Mouse (Mus musculus): Measurements from ENCODE around the gene Hsf5.

Gene Hsf5

DNA sequence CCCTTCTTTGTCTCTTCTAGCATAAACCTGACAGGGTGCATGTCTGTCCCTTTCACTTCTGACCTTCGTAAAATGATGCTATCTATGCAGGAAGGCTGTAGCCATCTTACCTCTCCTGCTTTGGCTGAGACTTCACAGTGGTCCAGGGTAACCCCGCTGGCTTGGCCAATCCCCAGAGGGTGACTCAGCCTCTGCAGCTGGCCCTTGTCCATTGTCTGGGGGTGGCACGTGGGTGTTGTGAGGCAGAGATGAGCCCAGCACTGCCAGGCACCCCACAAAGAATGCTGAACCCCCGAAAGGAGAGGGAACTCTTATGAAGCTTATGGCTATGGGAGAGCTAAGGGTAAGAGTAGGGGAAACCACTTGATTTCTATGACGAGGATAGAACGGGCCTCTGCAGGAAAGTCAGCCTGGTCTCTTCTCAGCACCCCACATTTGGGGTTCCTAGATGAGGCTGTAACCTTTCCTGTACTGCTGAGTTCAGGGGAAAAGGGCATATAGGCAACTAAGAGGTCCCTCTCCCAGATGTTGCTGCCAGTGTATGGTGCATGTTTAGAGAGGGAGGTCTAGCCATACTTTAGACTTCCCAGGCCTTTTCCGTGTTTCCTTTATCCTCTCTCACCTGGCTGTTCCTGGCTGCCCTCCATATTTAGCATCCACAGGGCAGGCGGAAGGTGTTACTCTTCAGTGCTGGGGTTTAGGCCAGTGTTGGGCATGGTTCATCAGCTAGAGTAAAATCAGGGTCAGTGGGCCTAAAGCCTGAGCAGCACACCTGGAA, 34.8 kb upstream of the Hsf5 start:
- no peaks in the 10 kb centered on the region for H3K27me3 ChIP-seq (ENCODE audit: control insufficient read depth, insufficient read depth, low read length, poor library complexity, severe bottlenecking)
- no peaks in the 10 kb centered on the region for H3K36me3 ChIP-seq (ENCODE audit: control insufficient read depth, insufficient read depth, low read length, poor library complexity, severe bottlenecking)
- DNase-seq (ENCODE audit: low read depth, low spot score), result no peak

DNA sequence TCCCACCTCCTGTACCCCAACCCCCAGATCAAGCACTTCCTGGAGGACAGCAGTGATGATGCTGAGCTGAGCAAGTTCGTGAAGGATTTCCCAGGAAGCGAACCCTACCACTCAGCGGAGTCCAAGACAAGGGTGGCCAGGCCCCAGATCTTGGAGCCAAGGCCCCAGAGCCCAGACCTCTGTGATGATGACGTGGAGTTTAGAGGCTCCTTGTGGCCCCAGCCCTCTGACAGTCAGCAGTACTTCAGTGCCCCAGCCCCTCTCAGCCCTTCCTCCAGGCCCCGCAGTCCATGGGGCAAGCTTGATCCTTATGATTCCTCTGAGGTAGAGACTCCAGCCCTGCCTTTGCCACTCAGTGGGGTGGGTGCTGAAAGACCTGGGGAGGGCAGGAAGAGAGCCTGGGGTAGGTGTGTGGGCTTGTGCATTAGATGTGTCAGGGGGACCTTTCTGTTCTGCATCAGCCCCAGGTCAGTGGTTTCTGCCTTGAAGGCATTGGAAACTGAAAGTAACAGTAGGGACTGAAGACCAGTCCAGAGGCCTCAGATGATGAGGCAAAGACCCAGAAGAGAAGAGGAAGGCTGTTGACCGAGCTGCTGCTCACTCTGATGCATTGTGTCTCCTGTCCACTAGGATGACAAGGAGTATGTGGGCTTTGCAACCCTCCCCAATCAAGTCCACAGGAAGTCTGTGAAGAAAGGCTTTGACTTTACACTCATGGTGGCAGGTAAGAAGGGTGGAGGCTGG, 33.5 kb upstream of the Hsf5 start:
- H3K27me3 ChIP-seq (ENCODE audit: control insufficient read depth, insufficient read depth, low read length, poor library complexity, severe bottlenecking), result no peaks in the 10 kb centered on the region

DNA sequence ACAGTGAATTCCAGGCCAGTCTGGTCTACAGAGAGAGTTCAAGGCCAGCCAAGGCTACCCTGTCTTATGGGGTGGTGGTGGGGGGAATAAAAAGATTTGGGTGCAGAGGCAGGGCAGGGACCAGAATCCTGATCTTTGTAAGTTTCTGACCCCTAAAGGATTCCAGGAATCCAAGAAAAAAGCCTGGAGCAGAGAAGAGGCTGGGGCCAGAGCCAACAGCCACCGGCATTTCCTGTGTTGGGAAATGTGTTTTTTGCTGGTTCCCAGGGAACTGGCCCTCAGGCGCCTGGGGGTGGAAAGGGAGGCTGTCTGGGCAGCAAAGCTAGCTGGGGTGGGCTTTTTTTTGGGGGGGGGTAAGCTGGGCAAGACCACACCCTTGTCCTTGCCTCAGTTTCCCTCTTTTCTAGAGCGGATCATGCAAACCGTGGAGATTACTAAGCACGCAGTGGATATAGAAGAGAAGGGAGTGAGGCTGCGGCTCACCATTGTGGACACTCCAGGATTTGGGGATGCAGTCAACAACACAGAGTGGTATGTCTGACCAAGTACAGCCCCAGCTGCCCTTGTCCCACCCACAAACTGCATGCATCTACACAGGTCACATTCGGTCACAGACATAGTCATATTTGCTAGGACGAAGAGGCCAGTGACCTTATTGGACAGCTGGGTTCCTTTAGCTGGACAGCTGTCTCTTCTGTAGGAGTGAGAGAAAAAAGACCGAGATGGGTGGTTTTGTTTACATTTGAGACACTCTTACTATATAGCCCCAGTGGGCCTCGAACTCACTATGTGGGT, 32.1 kb upstream of the Hsf5 start:
- no peak for DNase-seq (ENCODE audit: low read depth, low spot score)
- Histone ChIP-seq H3K27me3 (ENCODE audit: control insufficient read depth, insufficient read depth, low read length, poor library complexity, severe bottlenecking) (no peaks in the 10 kb centered on the region), H3K36me3 (ENCODE audit: control insufficient read depth, insufficient read depth, low read length, poor library complexity, severe bottlenecking) (no peaks in the 10 kb centered on the region)

More for the DNA sequence above, 33.5 kb upstream of the Hsf5 start:
- H3K36me3 ChIP-seq (ENCODE audit: control insufficient read depth, insufficient read depth, low read length, poor library complexity, severe bottlenecking), result no peaks in the 10 kb centered on the region
- no peak for DNase-seq (ENCODE audit: low read depth, low spot score)

DNA sequence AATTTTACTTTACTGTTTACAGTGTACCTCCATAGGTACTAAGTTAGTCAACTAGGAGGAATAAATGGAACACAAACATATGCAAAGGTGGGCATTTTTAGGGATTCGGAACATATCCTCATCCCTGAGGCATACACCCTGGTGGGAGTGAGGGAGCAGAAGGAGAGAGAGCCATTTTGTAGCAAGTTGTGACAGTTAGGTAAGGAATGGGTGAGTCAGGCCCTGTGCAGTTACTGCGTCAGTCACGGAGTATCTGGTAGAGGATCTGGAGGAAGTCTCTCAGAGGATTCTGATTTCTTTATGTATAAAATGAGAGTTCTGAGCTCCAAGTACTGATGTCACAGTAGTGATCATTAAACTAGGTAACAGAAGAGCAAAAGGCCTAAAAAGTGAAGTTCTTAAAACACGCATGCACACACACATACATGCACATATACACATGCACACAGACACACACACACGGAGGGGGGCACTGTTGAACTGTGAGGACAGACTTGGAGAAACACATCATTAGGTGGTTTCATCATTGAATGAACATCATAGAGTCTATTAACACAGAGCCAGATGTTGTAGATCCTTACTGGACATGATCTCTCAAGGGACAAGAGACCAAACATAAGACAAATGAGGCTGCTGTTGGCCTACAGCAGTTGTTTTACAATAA, 29.6 kb upstream of the Hsf5 start:
- Histone ChIP-seq H3K36me3 (ENCODE audit: control insufficient read depth, insufficient read depth, low read length, poor library complexity, severe bottlenecking) (no peaks in the 10 kb centered on the region), H3K27me3 (ENCODE audit: control insufficient read depth, insufficient read depth, low read length, poor library complexity, severe bottlenecking) (no peaks in the 10 kb centered on the region)
- no peak for DNase-seq (ENCODE audit: low read depth, low spot score)

DNA sequence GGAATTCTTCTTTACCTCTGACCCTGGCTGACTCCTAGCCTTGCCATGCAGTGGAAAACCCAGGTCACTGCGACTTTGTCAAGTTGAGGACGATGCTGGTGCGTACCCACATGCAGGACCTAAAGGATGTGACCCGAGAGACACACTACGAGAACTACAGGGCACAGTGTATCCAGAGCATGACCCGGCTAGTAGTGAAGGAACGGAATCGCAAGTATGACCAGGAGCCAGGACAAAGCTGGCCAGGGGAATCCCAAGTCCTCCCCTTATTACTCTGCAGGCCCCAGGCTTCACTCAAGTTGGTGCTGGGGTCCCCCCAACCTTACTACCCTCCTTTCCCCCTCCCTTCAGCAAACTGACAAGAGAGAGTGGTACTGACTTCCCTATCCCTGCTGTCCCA, 27.4 kb upstream of the Hsf5 start:
- DNase-seq (ENCODE audit: low read depth, low spot score), result no peak
- H3K36me3 ChIP-seq (ENCODE audit: control insufficient read depth, insufficient read depth, low read length, poor library complexity, severe bottlenecking), result no peaks in the 10 kb centered on the region
- H3K27me3 ChIP-seq (ENCODE audit: control insufficient read depth, insufficient read depth, low read length, poor library complexity, severe bottlenecking), result no peaks in the 10 kb centered on the region

DNA sequence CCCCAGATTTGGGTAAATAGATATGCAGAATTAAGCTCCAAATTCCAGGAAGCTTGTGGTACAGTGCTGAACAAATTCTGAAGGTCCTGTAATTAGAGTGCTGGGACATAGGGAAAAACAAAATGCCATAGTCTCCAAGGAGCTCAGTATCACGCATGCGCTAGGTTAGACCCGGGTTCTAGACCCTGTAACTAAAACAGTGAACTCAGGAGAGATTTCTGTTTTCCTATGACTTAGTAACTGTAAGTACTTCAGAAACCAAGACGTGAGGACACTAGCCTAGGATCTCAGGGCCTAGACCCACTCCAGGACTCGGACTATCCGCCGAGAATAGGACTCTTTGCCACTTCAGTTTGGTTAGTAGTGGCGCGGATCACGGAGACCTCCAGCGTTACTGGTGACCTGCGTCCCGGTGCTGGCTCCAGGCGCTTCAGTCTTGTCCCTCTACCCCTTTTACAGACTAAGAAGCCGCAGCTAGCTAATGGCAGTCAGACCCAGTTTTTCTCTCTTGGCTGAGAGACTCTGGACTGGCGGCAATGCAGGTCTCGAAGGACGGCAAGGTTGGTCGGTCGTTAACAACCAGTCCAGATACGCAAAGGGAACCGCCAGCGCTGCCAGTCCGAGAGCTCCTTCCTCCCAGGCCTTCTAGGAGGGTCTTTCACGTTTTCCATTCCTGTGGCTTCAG, 26.0 kb upstream of the Hsf5 start:
- no peak for DNase-seq (ENCODE audit: low read depth, low spot score)
- H3K27me3 ChIP-seq (ENCODE audit: control insufficient read depth, insufficient read depth, low read length, poor library complexity, severe bottlenecking), result no peaks in the 10 kb centered on the region
- no peaks in the 10 kb centered on the region for H3K36me3 ChIP-seq (ENCODE audit: control insufficient read depth, insufficient read depth, low read length, poor library complexity, severe bottlenecking)

DNA sequence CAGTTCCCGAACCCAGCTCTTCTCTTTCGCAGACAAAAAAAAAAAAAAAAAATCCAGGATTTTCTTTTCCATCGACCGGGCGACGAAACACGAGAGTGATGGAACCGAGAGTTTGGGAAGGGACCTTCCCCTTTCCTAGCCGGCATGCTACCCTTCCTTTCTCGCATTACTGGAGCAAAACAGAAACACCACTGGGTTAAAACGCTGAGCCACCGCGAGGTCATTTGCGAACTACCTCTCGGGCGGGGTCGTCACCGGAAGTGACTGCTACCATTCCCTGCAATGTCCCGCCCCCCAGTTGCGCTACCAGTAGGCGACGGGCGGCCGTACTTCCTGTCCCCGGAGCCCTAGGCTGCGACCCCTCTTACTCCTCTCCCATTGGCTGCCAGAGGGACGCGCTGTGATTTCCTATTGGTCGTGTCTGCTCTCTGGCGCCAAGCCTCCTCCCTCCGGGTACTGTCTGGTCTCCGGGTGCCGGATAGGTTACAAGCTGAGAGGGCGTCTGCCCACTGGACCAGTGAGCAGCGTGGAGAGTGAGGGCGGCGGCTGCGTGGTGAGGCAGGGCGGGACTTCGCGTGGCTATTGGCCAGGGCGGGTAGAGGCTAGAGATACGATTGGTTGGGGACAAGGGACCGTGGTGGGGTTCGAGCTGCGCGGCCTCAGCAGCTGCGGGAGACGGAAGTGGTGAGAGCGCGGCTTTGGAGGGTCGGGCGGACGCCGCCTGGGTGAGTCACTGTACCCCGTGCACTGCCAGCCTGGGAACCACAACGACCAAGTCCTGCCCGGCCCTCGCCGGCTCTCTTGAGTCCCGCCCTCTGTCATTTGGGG, 25.2 kb upstream of the Hsf5 start, which contains the start of gene Mtmr4:
TSS of gene Mtmr4 (plus strand) at position 637 of the 828 bp plus-strand sequence.
- no peaks in the 10 kb centered on the region; the same call in 1 of the 2 replicates for H3K36me3 ChIP-seq (ENCODE audit: control insufficient read depth, insufficient read depth, low read length, poor library complexity, severe bottlenecking)
- DNase-seq (ENCODE audit: low read depth, low spot score), result peak; percentile 99

DNA sequence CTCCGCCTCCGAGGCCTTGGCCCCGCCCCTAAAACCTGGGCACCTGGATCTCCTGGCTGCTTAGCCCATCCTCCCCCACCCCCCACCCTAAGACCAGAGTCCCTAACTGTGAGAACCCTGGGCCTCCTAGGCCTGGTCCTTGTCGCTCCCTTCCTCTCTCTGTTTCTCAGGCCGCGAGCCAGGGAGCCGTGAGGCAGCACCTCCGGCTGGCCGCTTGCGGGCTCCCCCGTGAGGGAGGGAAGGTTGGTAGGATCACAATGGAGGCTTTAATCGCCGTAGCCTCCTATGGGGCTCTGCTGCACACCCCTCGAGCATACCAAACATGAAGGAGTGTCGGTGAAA, 24.6 kb upstream of the Hsf5 start:
- no peak for DNase-seq (ENCODE audit: low read depth, low spot score)
- Histone ChIP-seq H3K36me3 (ENCODE audit: control insufficient read depth, insufficient read depth, low read length, poor library complexity, severe bottlenecking) (no peaks in the 10 kb centered on the region; the same call in 1 of the 2 replicates), H3K27me3 (ENCODE audit: control insufficient read depth, insufficient read depth, low read length, poor library complexity, severe bottlenecking) (no peaks in the 10 kb centered on the region)

More for the DNA sequence above, 25.2 kb upstream of the Hsf5 start, which contains the start of gene Mtmr4:
- H3K27me3 ChIP-seq (ENCODE audit: control insufficient read depth, insufficient read depth, low read length, poor library complexity, severe bottlenecking), result no peaks in the 10 kb centered on the region

DNA sequence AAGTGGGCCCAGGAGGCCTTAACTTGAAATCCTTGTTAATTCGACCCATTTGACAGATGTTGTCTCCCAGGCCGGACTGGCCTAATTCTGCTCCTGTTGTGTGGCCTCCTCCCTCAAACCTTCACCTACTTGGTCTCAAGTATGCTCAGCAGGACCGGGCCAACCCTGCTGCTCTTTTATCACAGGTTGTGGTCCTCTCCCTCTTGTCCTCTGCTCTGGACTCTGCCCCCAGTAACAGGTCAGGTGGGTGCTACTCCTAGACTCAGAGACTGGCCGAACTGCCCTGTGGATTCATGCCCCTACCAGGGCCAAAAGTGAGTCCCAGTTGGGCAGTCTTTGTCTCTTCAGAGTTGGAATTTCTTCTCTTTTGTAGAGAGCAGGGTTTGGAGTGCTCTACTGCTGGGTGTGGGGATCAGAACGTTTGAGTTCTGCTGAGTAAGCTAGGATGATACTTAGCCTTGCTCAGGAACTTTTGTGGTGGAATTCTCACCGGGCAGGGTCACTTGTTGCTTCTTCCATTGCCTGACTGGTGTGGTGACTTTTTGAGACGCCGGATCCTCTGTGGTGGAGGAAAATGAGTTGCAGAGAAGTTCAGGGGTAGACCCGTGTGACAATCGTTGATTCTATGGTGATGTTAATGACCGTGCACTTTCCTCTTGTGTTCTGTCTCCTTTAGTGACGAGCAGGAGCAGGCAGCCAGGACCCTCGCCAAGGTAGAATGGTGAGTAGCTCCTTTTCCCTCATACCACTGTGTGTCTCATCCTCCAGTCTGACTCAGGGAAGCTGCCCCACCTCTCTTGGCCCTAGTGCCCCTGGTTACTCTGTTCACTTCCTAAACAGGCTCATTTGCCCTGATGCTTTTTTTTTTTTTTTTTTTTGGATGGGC, 24.0 kb upstream of the Hsf5 start:
- DNase-seq (ENCODE audit: low read depth, low spot score), result no peak
- no peaks in the 10 kb centered on the region; the same call in 1 of the 2 replicates for H3K36me3 ChIP-seq (ENCODE audit: control insufficient read depth, insufficient read depth, low read length, poor library complexity, severe bottlenecking)
- no peaks in the 10 kb centered on the region for H3K27me3 ChIP-seq (ENCODE audit: control insufficient read depth, insufficient read depth, low read length, poor library complexity, severe bottlenecking)

DNA sequence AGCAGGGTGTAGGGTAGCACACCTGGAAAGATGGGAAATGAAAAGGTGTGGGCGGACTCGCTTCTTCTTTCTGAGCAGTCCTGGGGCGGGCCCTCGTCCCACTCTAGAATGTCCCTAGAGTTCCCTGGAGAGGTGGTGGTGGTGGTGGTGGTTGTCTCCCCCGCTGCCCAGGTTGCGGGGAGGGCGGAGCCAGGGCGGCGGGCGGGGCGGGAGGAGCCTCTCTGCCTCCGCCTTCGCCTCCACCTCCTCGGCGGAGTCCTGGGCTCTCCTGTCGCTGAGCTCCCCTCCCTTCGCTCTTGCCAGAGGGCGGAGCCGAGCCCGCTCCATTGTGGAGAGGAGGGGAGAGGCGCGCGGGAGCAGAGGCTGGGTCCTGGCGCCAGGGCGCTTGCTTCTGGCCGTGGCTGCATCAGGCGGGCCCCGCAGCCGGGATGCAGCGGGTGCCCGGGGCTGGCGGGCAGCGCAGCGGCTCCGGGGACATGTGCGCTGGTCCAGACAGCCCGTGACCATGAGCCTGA, 21.6 kb upstream of the Hsf5 start:
- peaks cover 8% of the 10 kb centered on the region; the same call in 1 of the 2 replicates for H3K36me3 ChIP-seq (ENCODE audit: control insufficient read depth, insufficient read depth, low read length, poor library complexity, severe bottlenecking)
- DNase-seq (ENCODE audit: low read depth, low spot score), result peak; percentile 74
- no peaks in the 10 kb centered on the region for H3K27me3 ChIP-seq (ENCODE audit: control insufficient read depth, insufficient read depth, low read length, poor library complexity, severe bottlenecking)

DNA sequence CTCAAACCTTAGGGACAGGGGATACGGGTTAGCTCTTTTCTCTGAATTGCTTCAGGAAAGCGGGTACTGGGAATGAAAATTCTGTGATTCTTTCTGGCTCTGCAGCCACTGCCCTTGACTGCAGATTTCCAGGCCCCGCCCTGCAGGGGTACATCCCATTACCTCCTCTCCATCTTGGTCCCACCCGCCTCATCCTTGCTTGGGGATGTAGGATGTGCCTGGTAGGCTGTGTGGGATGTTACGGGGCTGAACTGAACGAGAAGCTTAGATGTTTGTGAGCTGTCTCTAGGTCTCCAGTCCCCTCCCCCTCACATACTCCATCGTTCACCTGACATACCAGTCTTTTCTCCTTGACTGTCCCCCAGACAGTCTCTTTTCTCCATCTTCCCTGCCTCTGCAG, 21.0 kb upstream of the Hsf5 start:
- no peak for DNase-seq (ENCODE audit: low read depth, low spot score)
- no peaks in the 10 kb centered on the region for H3K27me3 ChIP-seq (ENCODE audit: control insufficient read depth, insufficient read depth, low read length, poor library complexity, severe bottlenecking)
- H3K36me3 ChIP-seq (ENCODE audit: control insufficient read depth, insufficient read depth, low read length, poor library complexity, severe bottlenecking), result peaks cover 8% of the 10 kb centered on the region; the same call in 1 of the 2 replicates

DNA sequence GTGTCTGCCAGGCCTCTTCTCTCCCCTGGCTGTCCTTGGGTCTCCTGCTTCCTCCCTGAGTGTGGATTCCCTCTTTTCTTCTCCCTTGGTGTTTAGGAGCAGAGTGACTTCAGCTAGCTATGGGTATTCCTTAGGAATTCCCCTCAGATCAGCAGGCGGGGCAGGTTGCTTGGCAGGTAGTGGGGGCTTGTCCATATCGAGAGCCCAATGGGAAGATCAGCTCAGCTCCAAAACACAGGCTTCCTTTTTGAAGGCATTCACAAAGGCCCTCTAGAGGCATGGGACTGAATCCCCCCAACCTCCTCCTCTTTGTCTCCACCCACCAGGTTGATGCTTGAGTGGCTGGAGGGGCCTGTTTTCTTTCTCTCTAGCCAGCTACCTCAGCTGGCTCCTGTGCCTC, 20.5 kb upstream of the Hsf5 start:
- no peak for DNase-seq (ENCODE audit: low read depth, low spot score)
- Histone ChIP-seq H3K27me3 (ENCODE audit: control insufficient read depth, insufficient read depth, low read length, poor library complexity, severe bottlenecking) (no peaks in the 10 kb centered on the region), H3K36me3 (ENCODE audit: control insufficient read depth, insufficient read depth, low read length, poor library complexity, severe bottlenecking) (peaks cover 11% of the 10 kb centered on the region)

Measured in splenic B cell, adult 2 months (primary cell).